Mouse (Mus musculus): ENCODE results near the gene Borcs6.

The Borcs6 gene

DNA sequence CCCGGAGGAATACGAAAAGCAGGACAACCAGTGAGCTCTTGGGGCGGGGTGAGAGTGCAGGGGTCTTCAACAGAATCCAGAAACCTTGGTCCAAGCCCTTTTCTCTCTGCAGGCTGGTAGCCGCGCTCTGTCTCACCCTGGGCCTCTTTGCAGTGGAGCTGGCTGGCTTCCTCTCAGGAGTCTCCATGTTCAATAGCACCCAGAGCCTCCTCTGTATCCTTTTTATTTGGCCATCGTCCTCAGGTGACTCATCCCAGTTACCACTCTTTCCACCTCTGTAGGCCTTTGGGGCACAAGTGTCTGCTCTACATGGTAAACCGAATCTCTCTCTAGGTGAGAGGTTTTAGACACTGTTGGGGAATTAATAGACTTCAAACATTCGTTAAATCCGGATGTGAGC lies 11.7 kb downstream of the Borcs6 start:
- no peak for DNase-seq (ENCODE audit: low read depth)

DNA sequence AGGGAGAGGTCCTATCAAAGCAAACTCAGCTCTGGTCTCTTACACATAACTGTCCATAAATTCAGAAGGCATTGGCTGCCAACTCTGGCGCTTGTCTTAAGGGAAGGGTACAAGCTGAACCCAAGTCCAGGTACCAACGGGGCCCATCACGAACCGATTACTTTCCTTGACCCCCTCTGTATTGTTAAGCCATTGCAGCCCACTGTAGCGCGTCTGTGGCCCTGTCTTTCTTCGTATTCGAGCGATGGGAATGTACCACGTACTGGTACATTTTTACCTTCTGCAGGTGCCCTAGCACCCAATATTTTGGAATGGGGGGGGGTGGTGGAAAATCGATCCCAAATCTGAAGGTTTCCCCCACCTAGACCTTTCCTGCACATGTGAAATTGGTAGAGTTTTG lies 12.7 kb downstream of the Borcs6 start:
- DNase-seq (ENCODE audit: low read depth), result no peak

DNA sequence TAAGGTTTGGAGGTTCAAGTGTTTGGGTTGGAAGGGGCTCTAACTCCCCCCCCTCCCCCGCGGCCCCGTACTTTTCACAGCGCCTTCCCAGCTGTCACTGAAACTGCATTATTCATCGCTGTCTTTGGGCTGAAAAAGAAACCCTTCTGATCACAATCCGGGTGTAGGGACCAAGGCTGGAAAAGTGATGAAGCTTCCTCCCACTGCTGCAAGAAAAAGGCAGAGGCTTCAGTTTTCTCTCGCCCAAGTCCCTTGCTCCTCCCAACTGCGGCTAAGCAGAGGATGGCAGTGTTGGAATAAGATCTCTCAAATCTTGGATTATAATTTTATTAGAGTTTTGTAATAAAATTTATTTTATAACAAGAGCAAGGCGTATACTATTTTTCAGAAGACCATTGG lies 13.1 kb downstream of the Borcs6 start:
- DNase-seq (ENCODE audit: low read depth), result no peak

DNA sequence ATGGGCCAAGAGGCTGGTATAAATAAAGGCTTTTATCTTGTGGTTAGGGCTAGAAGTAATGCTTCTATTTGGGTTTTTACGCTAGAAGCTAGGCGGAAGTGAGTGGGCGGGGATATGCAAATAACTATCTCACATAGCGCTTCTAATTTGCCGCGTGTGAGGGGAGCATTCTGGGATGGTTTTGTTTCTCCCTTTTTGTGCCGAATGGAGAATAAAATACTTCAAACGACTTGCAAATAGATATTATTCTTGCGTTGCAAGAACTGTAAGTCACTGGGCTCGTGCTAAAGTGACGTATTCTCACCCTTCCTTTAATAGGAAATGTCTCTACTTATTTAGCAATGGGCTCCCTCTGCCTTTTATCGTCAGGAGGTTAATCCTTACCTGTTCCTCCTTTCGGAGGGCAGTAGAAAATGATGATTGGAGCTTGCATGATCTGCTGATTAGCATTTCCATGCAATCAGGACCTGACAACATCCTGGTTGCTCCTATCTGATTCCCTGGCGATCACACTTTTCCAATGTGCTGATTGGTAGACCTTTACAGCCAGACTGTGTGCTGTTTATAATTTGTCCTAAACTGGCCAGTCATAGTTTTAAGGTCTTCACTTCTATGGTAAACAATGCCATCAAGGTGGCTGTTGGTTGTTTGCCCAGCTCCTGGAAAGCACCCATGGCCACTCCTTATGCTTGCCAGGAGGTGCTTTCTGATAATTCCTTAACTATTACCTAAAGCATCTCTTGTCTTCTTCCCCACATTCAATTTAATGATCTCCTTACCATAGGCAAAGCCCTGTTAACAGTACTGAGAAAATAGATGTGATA lies 13.8 kb downstream of the Borcs6 start:
- peak; percentile 91 for DNase-seq (ENCODE audit: low read depth)

DNA sequence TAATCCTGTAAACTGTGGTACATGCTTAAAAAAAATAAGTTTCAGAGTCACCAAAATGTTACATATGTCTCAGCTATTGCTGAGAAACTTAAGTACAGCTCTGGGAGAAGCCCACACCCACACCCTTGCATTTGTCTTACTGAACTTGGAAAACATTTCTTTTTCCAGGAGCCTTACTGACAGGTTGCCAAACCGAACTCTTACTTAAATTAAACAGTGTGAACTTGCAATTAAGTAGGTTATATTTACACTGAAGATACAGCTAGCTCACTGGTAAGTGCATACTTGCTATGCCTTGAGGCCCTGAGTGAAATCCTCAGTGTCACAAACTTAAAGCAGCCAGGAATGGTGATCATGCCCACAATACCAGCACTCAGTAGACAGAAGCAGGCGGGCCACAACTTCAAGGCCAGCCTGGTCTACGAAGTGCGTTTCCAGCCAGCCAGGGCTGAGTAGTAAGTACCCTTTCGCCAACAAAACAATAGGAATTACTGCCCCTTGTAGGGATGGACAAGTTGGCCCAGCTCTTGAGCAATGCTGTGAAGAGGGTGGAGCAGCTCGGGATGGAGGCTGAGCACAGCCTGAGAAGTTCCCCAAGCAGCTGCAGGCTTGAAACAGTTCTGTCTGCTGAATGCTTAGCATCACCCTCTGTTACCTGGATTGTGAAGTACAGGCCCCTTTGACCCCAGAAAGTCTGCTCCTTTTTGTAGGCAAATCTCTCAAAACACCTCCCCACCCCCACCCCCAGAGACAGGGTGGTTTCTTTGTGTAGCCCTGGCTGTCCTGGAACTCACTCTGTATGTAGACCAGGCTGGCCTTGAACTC lies 14.6 kb downstream of the Borcs6 start:
- no peak for DNase-seq (ENCODE audit: low read depth)

DNA sequence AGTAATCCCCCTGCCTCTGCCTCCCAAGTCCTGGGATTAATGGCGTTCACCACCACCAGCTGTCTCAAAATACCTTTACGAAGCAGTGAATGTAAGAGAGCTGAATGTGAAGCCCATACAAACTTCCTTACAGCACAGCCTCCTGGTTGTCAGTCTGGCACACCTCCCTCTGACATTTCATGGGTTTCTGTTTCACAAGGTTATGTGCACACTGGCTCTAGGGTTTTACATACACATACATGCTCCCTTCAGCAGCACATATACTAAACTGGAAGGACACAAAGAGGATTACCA lies 15.2 kb downstream of the Borcs6 start:
- DNase-seq (ENCODE audit: low read depth), result no peak

DNA sequence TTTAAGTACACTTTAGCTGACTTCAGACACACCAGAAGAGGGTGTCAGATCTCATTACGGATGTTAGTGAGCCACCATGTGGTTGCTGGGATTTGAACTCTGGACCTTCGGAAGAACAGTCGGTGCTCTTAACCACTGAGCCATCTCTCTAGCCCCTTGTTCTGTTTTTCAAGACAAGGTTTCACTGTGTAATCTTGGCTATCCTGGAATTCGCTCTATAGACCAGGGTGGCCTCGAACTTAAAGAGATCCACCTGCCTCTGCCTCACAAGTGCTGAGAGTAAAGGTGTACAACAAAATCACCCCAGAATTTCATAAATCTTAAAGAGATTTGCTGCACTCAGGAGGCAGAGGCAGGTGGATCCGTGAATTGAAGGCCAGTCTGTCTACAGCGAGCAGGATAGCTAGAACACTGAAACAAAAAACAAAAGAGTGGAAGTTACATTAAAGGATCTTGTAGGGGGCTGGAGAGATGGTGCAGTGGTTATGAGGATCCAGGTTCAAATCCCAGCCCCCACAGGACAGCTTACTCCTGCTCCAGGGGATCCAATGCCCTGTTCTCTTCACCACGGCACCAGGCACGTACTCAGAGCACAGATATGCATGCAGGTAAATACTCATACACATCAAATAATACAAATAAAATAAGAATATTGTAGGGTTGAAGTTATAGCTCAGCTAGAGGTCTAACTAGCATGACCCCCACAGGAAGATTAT lies 16.4 kb downstream of the Borcs6 start:
- no peak for DNase-seq (ENCODE audit: low read depth)

DNA sequence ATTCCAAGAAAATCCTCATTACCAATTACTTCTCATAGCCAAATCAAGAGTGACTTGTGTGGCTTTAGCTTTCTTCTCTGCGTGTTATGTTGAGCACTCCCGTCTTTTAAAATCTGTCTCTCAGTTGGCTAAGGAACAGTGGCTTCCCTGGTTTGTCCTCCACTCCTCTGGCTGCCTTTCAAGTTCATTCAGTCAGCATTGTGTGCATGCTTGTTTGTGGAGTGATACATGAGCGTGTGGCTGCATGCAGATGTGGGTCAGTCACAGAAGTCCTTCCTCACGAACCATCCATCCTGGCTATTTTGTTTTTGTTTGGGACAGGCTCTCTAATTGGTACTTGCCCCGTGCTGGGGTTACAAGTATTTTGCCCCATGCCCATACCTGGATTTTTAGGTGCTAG lies 17.1 kb downstream of the Borcs6 start:
- no peak for DNase-seq (ENCODE audit: low read depth)

DNA sequence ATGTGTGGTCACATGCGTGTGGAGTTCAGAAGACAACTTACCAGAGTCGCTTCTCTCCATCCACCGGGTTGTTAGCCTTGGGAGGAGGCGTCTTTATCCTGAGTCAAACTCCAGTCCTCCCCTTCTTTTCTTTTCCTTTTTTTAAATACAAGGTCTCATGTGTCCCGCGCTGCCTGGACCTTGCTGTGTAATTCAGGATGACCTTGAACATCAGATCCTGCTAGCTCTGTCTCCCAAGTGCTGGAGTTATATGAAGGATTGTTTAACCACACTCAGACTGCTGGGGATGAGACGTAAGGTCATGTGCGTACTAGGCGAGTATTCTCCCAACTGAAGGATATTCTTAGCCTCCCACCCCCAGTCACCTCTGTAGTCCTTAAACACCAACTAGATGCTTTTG lies 17.8 kb downstream of the Borcs6 start:
- no peak for DNase-seq (ENCODE audit: low read depth)

DNA sequence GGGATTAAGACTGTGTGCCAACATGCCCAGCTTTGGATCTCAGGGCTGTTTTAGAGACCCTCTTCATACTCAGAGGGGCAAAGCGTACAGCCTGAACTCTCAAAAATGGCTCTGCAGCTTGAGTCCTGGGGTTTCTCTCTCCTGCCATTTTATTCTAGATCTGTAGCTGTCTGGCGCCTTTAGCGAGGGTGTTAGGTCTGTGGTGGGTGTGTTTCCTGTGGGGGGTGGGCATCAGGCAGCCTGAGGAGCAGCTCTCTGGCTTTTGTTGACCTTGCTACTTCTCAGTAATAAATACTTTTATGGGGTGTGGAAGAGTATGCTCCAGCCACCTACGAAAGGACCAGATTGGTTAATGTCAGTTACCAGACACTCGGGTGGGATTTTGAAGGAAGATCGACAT lies 18.5 kb downstream of the Borcs6 start:
- DNase-seq (ENCODE audit: low read depth), result no peak

DNA sequence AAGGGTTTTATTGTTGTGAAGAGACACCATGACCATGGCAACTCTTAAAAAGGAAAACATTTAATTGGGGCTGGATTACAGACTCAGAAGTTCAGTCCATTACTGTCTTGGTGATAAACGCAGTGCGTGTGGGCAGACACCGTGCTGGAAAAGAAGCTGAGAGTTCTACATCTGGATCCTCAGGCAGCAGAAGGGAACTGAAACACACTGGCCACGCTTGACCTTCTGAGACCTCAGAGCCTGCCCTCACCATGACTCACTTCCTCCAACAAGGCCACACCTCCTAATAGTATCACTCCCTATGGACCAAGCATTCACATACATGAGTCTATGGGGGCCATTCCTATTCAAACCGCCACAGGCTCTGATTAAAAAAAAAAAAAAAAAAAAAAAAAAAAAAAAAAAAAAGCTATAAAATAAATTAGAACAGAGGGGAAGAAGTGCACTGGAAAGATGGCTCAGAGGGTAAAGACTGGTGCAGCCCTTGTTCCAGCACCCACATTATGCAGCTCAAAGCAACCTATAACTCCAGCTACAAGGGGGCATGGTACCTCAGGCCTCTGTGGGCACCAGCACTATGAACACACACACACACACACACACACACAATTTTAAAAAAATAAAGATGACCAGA lies 19.4 kb downstream of the Borcs6 start:
- no peak for DNase-seq (ENCODE audit: low read depth)

DNA sequence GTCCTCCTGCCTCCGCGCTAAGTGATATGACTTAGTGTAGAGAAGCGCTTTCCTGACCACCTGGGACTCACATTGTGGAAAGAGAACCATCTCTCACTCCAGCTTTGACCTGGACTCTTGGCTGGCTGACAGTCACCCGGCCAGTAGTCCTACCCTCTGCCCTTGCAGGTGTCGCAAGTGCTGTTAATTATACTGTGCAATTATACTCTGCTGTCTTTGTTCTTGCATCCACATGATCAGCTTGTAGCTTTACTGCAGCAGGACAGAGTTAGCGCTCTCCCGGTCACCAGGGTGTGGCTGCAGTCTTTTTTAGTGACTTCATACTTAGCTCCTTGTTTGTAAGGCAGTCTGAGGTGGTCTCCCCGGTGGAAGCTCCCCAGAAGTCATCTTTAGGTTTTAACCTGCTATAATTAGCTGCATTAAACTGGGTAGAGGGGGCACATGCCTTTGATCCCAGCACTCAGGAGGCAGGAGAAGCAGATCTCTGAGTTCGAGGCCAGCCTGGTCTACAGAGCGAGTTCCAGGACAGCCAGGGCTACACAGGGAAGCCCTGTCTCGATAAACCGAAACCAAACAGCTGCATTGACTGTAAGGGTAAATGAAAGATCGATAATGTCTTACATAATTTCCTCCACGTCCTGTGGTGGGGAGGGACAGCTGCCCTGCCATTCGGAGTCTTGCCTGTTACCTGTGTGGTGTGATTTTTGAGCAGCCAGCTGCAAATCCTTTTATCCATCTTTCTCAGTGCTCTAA lies 20.8 kb downstream of the Borcs6 start:
- DNase-seq (ENCODE audit: low read depth), result no peak

DNA sequence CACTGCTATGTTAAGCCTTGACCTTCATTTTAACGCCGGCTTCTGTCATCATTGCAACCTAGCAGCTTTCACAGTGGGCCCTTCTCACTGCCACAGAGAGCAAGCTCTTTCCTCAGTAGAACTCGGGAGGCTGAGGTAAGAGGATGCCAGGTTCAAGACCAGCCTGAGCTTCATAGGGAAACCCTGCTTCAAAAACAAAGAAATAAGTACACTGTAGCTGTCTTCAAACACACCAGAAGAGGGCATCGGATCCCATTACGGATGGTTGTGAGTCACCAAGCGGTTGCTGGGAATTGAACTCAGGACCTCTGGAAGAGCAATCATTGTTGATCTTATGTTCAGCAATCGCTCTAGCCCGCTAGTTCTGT lies 21.3 kb downstream of the Borcs6 start:
- no peak for DNase-seq (ENCODE audit: low read depth)

DNA sequence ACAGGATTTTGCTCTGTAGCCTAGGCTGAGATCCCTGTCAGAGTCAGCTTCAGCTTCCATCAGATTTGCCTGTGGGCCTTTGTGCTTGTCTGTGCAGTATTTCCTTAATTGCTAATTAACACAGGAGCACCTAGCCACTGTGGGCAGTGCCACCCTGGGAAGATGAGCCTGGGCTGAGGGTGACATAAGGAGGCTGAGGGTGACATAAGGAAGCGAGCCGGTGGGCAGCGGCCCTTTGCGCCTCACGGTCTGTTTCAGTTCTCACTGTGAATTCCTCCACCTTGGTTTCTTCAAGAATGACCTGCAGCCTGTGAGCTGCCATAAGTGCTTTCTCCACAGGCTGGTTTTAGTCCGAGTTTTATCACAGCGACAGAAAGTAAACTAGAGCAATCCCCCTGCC lies 22.1 kb downstream of the Borcs6 start:
- no peak for DNase-seq (ENCODE audit: low read depth)

DNA sequence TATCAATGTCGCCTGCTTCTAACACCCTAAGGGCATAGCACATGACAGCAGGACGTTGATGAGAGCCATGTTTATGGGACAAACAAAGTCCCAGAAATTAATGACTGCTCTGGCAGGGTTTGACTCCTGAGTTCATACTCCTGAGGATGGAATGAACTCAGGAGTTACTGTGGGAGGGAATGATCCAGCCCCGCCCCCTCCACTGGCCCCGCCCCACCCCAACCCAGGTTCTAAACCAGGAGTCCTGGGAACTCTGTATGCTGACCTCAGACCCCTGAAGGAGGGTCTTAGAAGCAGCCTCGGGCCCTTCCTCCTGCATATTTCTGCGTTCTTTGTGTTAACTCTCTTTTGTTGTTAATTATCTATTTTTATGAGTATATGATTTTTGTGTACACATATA lies 26.1 kb downstream of the Borcs6 start:
- no peak for DNase-seq (ENCODE audit: low read depth)

DNA sequence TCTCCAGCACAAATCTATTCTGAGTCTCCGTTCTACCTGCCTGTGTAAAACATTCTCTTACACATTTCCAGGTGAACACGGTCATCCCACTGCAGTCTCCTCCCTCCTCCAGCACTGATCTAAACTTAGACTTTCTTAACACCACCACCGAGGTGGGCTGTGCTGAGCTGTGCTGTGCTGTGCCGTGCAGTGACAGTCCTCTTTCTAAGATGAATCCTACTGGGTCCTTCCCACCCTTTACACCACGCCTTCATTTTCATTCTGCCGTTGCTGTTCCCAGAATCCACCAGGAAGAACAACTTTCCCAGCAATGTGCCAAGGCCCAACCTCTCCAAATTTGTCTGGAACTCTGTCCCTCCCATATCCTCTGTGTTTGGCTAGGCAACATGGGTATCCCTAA lies 26.9 kb downstream of the Borcs6 start:
- DNase-seq (ENCODE audit: low read depth), result no peak

DNA sequence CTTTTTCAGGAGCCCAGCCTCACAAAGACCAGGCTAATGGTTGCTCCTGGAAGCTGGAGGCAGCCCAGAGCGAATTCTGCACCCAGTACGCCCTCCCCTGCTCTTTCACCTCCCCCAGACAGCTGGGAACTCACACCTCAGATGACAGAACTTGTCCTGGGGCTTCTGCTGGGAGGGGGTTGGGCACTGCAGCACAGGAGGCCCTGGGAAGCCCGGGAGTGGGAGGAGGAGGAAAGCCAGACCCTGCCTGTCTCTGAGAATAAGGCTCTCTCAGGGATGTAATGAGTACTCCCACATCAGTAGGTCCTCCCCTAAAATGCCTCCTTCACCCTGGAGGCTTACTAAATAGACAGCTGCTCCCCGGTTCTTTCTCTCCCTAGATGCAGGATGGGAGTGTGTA lies 27.6 kb downstream of the Borcs6 start:
- no peak for DNase-seq (ENCODE audit: low read depth)

DNA sequence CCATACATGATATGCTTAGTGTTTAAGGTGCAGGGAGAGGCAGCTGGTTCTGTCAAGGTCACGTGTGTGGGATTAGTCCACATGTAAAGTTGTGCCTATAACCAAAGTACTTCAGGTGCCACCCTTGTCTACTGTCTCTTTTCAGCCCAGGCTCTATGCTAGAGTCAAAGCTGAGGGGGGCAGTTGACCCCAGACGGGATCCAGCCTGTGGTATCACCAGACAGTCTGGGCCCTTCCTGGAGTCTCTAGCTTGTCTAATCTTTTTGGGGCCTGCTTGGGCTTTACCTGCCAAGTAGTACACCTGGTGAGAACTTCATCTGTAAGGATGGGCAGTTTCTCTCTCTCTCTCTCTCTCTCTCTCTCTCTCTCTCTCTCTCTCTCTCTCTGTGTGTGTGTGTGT lies 28.1 kb downstream of the Borcs6 start:
- DNase-seq (ENCODE audit: low read depth), result no peak

DNA sequence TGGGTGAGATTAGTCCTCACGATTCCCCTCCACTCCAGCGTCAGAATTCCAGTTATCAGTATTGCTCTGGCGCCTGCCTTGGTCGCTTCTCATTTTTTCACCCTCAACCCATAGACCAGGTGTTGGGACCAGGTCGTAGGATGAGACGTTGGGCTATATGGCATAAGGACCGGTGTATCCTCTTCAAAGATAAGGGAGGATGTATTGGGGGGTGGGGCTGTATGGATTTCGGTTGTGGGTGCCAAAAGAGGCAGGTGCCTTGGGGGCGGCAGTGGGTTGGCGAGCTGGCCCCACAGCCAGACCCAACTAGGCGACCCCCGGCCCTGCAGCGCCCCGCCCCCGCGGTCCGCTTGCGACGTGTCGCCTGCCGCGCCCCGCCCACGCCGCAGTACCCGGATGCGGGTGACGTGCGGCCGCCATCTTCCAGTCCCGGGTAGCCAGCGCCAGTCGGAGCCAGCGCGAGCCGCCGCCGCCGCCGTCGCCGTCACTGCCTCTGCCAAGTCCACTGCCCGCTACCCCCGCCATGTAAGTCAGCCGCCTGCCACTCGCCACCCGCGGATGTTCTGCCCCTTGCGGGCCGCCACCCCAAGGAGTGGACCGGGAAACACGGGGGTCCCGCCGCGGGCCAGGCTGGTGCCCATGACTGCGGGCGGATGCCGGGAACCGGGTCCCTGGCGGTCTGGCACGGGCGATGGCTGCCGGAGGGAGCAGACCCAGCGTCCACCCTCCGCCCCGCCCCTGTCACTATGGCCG lies 28.8 kb downstream of the Borcs6 start, which contains the start of gene Vamp2:
Gene Vamp2, plus strand, starts transcription at position 388 of the 753 bp plus-strand sequence.
- peak; percentile 73 for DNase-seq (ENCODE audit: low read depth)

DNA sequence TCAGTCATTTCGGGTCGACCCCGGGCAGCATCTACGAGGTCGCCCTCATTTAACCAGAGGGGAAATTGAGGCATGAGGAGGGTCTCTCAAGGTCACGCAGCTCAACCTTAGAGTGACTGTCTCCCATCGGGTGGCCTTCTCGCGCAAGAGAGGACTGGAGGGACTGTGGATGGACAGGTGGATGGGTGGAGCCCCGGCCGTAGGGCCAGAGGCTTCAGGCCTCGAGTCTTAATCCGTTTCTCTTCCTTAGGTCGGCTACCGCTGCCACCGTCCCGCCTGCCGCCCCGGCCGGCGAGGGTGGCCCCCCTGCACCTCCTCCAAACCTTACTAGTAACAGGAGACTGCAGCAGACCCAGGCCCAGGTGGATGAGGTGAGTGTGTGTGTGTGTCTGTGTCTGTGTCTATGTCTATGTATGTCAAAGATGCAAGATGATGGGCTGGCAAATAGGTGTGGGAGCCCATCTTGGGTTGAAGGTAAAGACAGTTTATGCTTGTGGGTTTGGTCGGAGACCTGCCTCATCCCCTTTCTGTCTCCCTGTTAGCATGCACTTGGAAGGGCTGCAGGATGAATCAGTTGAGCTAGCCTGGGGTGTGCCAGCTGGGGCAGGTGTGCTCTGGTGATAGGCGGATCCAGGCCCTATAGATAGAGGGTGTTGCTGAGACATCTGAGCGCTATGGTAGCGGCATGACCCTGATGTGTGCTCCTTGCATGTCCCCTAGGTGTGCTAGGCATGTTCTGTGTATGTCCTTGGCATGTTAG lies 29.5 kb downstream of the Borcs6 start:
- DNase-seq (ENCODE audit: low read depth), result no peak

All from c-Kit-positive CD71-negative TER-119-negative erythroid progenitor cells, embryonic 14.5 days (primary cell).